9 mouse cellular contexts compared by ENCODE assay signal in genomic region chr4:82306045-82306444, GRCm38 (mm10).
A peak's percentile ranks its signal among the peaks of the same experiment; 100 is the strongest.
DNase-seq lines count a peak whose midpoint lies in the region; ATAC-seq lines count a peak whose summit lies in the region.
"Had no signal": no experiment of that assay in that cellular context is flagged by ENCODE, and none has a peak within 500 bp of the region (broad histone marks: within the 10 kb centered on the region; RNA-seq: fewer than 3 reads in every experiment).

No protein-coding gene starts in this region.

- H3K9me3 ChIP-seq in hindbrain, embryonic 13.5 days, result no peaks in the 10 kb centered on the region
- H3K9me3 ChIP-seq in hindbrain, embryonic 16.5 days (ENCODE audit: control insufficient read depth, low read length), result no peaks in the 10 kb centered on the region
- H3K9me3 ChIP-seq in midbrain, embryonic 12.5 days, result no peaks in the 10 kb centered on the region
- H3K9me3 ChIP-seq in midbrain, embryonic 16.5 days (replicated peaks; ENCODE audit: control insufficient read depth, low read length, poor library complexity, severe bottlenecking), result no peaks in the 10 kb centered on the region
- H3K9me3 ChIP-seq in hindbrain, embryonic 14.5 days (ENCODE audit: control insufficient read depth, low read length), result no peaks in the 10 kb centered on the region
- H3K9me3 ChIP-seq in stomach, embryonic 16.5 days (replicated peaks; ENCODE audit: control insufficient read depth, low read length), result no peaks in the 10 kb centered on the region

- H3K4me1 ChIP-seq in hindbrain, embryonic 13.5 days (replicated peaks), result peaks cover 42% of the 10 kb centered on the region
- H3K4me1 ChIP-seq in hindbrain, embryonic 16.5 days (ENCODE audit: control insufficient read depth, insufficient read depth, low read depth, low read length), result peaks cover 12% of the 10 kb centered on the region
- H3K4me1 ChIP-seq in midbrain, embryonic 12.5 days, result peaks cover 39% of the 10 kb centered on the region
- peaks cover 11% of the 10 kb centered on the region for H3K4me1 ChIP-seq in midbrain, embryonic 16.5 days (ENCODE audit: control insufficient read depth, insufficient read depth, low read length)
- peaks cover 35% of the 10 kb centered on the region for H3K4me1 ChIP-seq in hindbrain, embryonic 14.5 days (replicated peaks; ENCODE audit: control insufficient read depth, insufficient read depth, low read length)
- H3K4me1 ChIP-seq in stomach, embryonic 16.5 days (ENCODE audit: control insufficient read depth, insufficient read depth, low read length), result peaks cover 31% of the 10 kb centered on the region

- no peak for DNase-seq in hindbrain, embryonic 14.5 days (ENCODE audit: low spot score)
- no peak for DNase-seq in spleen, postnatal 36 days (ENCODE audit: low spot score in 2 of 2)
- DNase-seq: cerebellum, postnatal 14 days; right cerebral cortex, postnatal 4 days had no signal

- peaks cover 11% of the 10 kb centered on the region for H3K36me3 ChIP-seq in hindbrain, embryonic 13.5 days
- no peaks in the 10 kb centered on the region; the same call in 1 of the 2 replicates for H3K36me3 ChIP-seq in hindbrain, embryonic 16.5 days (ENCODE audit: control insufficient read depth, insufficient read depth, low read length)
- H3K36me3 ChIP-seq in midbrain, embryonic 12.5 days, result peaks cover 3% of the 10 kb centered on the region; the same call in 1 of the 2 replicates
- H3K36me3 ChIP-seq in midbrain, embryonic 16.5 days (ENCODE audit: control insufficient read depth, insufficient read depth, low read length), result no peaks in the 10 kb centered on the region
- H3K36me3 ChIP-seq in hindbrain, embryonic 14.5 days (replicated peaks; ENCODE audit: control insufficient read depth, insufficient read depth), result peaks cover 13% of the 10 kb centered on the region
- no peaks in the 10 kb centered on the region for H3K36me3 ChIP-seq in stomach, embryonic 16.5 days (ENCODE audit: control insufficient read depth, insufficient read depth, low read length)

- 78% methylated on average over 6 of the region's 6 CpGs for WGBS in hindbrain, embryonic 13.5 days
- WGBS in hindbrain, embryonic 16.5 days, result 69% methylated on average over 6 of the region's 6 CpGs
- 70% methylated on average over 6 of the region's 6 CpGs for WGBS in midbrain, embryonic 12.5 days
- WGBS in midbrain, embryonic 16.5 days, result 76% methylated on average over 6 of the region's 6 CpGs
- WGBS in hindbrain, embryonic 14.5 days, result 78% methylated on average over 6 of the region's 6 CpGs
- 30% methylated on average over 6 of the region's 6 CpGs for WGBS in stomach, embryonic 16.5 days

- H3K4me3 ChIP-seq in hindbrain, embryonic 13.5 days, result no peak overlapping the region
- no peak overlapping the region for H3K4me3 ChIP-seq in hindbrain, embryonic 16.5 days (ENCODE audit: low read length)
- no peak overlapping the region for H3K4me3 ChIP-seq in midbrain, embryonic 12.5 days
- H3K4me3 ChIP-seq in midbrain, embryonic 16.5 days (ENCODE audit: low read depth, low read length), result no peak overlapping the region
- no peak overlapping the region for H3K4me3 ChIP-seq in hindbrain, embryonic 14.5 days (replicated peaks; ENCODE audit: low read length)
- no peak overlapping the region for H3K4me3 ChIP-seq in stomach, embryonic 16.5 days (replicated peaks; ENCODE audit: low read length)

- no peak overlapping the region for H3K4me2 ChIP-seq in hindbrain, embryonic 13.5 days
- H3K4me2 ChIP-seq in hindbrain, embryonic 16.5 days (ENCODE audit: low read length), result no peak overlapping the region
- H3K4me2 ChIP-seq in midbrain, embryonic 12.5 days (replicated peaks), result no peak overlapping the region
- no peak overlapping the region for H3K4me2 ChIP-seq in midbrain, embryonic 16.5 days (ENCODE audit: low read length)
- no peak overlapping the region for H3K4me2 ChIP-seq in hindbrain, embryonic 14.5 days (replicated peaks)
- no peak overlapping the region for H3K4me2 ChIP-seq in stomach, embryonic 16.5 days (ENCODE audit: low read depth, low read length)

- H3K27me3 ChIP-seq in hindbrain, embryonic 13.5 days, result no peaks in the 10 kb centered on the region
- H3K27me3 ChIP-seq in hindbrain, embryonic 16.5 days (replicated peaks; ENCODE audit: control insufficient read depth, insufficient read depth, low read length), result no peaks in the 10 kb centered on the region
- 0 out of 2 replicates have a peak, but pooled peaks cover 3% of the 10 kb centered on the region for H3K27me3 ChIP-seq in midbrain, embryonic 12.5 days
- no peaks in the 10 kb centered on the region for H3K27me3 ChIP-seq in midbrain, embryonic 16.5 days (ENCODE audit: control insufficient read depth, insufficient read depth, low read depth, low read length)
- no peaks in the 10 kb centered on the region for H3K27me3 ChIP-seq in hindbrain, embryonic 14.5 days (ENCODE audit: control insufficient read depth, insufficient read depth, low read length)
- no peaks in the 10 kb centered on the region for H3K27me3 ChIP-seq in stomach, embryonic 16.5 days (ENCODE audit: control insufficient read depth, insufficient read depth, low read length)

- no peak overlapping the region for H3K9ac ChIP-seq in hindbrain, embryonic 13.5 days
- H3K9ac ChIP-seq in hindbrain, embryonic 16.5 days (ENCODE audit: low read depth, low read length), result no peak overlapping the region
- H3K9ac ChIP-seq in midbrain, embryonic 12.5 days (replicated peaks), result no peak overlapping the region
- no peak overlapping the region for H3K9ac ChIP-seq in midbrain, embryonic 16.5 days (ENCODE audit: low read depth, low read length)
- H3K9ac ChIP-seq in hindbrain, embryonic 14.5 days, result no peak overlapping the region
- no peak overlapping the region for H3K9ac ChIP-seq in stomach, embryonic 16.5 days (ENCODE audit: low read length)

- H3K27ac ChIP-seq in hindbrain, embryonic 13.5 days, result peak overlapping the region; percentile 82
- no peak overlapping the region; the same call in 1 of the 2 replicates for H3K27ac ChIP-seq in hindbrain, embryonic 16.5 days (ENCODE audit: low read depth, low read length)
- peak overlapping the region; percentile 86; the same call in 1 of the 2 replicates for H3K27ac ChIP-seq in midbrain, embryonic 12.5 days (replicated peaks)
- H3K27ac ChIP-seq in midbrain, embryonic 16.5 days (ENCODE audit: low read length), result no peak overlapping the region
- peak overlapping the region; percentile 83; the same call in 1 of the 2 replicates for H3K27ac ChIP-seq in hindbrain, embryonic 14.5 days
- peak overlapping the region; percentile 93 for H3K27ac ChIP-seq in stomach, embryonic 16.5 days (ENCODE audit: low read length)

- ATAC-seq in hindbrain, embryonic 13.5 days (ENCODE audit: low FRiP score), result no peak
- no peak for ATAC-seq in hindbrain, embryonic 16.5 days
- ATAC-seq in midbrain, embryonic 12.5 days (ENCODE audit: low FRiP score, low read depth), result no peak
- no peak for ATAC-seq in midbrain, embryonic 16.5 days
- ATAC-seq in hindbrain, embryonic 14.5 days (ENCODE audit: low FRiP score), result no peak
- ATAC-seq in stomach, embryonic 16.5 days (ENCODE audit: insufficient read depth, low FRiP score), result no peak

Comparison
In these comparisons a context has a peak if more than half of its experiments do, and no peak if none do; other contexts are left out.
1. H3K27ac ChIP-seq: peak in hindbrain, embryonic 13.5 days (single experiment), midbrain, embryonic 12.5 days (single experiment), hindbrain, embryonic 14.5 days (single experiment) and stomach, embryonic 16.5 days (single experiment); none in hindbrain, embryonic 16.5 days (single experiment) and midbrain, embryonic 16.5 days (single experiment).